Mouse (Mus musculus): ENCODE measurements around the gene Lrwd1. TPM values are rescaled to one million over a fixed set of nuclear protein-coding genes. Genes with fewer than 3 reads are reported as not detected.
"Not testable (repeated sequence)": the region's sequence is repeated elsewhere in the genome, so short reads cannot be mapped to it uniquely, and the experiment has no call there.

Lrwd1 gene
- total RNA-seq (2021): 10 to 100 TPM; 14.5 to 17.3 TPM

- peak; percentile 94 for DNase-seq
Observed at GRCm38 (mm10) chr5:136135571-136136291, at the start of gene Lrwd1, which contains the start of gene Alkbh4. Lrwd1 (minus strand) TSS chr5:136136074. Alkbh4 (plus strand) TSS chr5:136136146.

DNA sequence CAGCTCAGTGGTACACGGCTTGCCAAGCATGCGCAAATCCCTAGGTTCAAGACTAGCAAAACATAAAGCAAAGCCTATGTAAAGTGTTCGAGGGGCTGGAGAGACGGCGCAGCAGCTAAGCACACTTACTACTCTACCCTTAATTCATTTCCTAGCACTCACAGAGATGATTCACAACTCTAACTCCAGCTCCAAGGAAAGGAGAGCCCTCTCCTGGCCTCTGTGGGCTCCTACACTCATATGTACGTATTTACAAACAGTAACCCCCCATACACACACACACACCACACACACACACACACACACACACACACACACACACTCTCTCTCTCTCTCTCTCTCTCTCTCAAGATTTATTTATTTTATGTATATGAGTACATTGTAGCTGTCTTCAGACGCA, 47.9 kb upstream of the Lrwd1 start:
- DNase-seq: no peak

GRCm38 (mm10) chr5:136182830-136183229, 47.0 kb upstream of the Lrwd1 start:
- DNase-seq: no peak

DNA sequence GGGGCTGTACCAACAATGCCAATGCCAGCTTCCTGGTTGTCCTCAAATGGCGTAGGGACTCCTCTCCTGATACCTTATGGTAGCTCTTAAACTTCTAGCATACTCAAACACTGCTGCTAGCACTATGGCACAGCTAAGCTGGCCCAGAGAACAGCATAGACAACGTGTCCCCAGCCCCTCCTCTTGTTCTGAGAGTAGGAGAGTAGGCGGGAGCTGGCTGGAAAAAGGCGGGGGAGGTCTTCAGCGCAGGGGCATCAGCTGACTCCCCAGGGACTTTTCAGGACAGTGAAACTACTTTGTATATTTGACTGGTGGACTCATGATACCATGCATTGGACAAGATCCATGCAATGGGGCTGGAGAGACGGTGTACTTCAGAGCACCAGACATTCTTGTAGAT, 46.2 kb upstream of the Lrwd1 start:
- peak; percentile 72 to 73 for DNase-seq

DNA sequence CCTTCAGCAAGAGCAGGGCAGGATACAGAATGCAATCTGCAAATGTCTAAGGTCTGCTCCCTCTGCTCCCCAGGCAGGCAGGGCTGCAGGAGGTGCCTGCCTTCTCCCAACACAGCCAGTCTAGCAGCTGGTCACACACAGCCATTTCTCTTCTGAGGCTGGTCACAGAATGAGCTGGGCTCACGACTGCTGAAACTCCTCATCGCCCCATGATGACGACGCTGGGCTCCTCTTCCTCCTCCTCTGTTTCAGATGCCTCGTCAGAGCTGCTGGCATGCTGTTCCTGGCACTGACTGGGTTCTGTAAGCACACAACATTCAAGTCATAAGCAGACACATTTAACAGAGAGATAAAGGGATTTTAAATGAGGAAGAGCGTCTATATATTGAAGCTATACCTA, 45.3 kb upstream of the Lrwd1 start:
- DNase-seq: peak in 1 of 2 experiments; percentile 59

GRCm38 (mm10) chr5:136179594-136179993, 43.7 kb upstream of the Lrwd1 start:
- DNase-seq: no peak

DNA sequence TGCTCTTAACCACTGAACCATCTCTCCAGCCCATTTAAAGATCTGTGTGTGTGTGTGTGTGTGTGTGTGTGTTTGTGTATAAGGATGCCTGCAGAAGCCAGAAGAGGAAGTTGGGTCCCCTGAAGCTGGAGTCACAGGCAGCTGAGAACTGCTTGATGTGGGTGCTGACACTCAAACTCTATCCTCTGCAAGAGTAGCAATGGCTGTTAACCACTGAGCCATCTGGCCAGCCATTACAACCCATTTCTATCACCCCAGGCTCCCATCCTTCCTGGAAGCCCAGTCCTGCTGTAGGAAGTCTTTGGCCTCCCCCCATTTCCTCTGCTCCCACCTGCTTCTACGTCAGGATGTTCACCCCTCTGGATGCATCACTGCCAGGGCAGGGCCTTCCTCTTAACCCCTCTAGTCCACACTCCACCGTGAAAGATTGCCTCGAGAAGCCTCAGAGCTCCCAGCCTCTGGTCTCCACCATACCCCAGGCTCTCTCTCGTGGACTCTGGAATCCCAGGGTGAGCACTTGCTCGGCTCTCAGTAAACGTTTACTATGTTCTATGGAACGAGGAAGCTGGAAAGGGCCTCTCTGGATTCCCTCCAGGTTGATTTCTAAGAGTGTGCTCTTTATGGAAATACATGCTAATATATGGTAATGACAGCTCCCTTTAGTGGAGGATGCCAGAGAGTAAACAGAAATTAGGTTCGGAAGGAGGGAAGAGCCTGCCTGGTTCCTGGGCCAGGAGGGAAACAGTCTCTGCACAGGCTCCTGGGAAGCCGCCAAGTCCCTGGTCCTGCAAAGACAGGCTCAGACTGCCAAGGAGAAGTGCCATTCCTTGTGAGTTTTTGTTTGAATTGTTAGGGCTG, 38.0 kb upstream of the Lrwd1 start:
- DNase-seq: peak in 1 of 2 experiments; percentile 44

DNA sequence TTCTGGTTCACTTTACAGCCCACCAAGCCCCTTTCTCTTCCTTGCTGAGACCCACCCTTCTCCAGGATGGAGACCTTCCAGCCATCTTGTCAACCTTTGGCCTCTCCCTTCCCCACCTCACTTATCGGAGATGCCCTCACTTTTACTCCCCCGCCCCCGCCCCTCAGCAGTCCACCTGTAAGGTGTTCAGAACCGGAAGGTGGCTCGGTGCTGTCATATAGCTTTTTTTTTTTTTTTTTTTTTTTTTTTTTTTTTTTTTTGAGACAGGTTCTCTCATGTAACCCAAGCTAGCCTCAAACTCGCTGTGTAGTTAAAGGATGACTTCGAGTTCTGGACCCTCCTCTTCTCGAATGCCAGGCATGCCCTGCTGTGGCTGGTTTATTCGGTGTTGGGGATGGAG, 37.1 kb upstream of the Lrwd1 start:
- DNase-seq: no peak

- no peak for DNase-seq
Observed at GRCm38 (mm10) chr5:136171363-136172341, 35.8 kb upstream of the Lrwd1 start.

DNA sequence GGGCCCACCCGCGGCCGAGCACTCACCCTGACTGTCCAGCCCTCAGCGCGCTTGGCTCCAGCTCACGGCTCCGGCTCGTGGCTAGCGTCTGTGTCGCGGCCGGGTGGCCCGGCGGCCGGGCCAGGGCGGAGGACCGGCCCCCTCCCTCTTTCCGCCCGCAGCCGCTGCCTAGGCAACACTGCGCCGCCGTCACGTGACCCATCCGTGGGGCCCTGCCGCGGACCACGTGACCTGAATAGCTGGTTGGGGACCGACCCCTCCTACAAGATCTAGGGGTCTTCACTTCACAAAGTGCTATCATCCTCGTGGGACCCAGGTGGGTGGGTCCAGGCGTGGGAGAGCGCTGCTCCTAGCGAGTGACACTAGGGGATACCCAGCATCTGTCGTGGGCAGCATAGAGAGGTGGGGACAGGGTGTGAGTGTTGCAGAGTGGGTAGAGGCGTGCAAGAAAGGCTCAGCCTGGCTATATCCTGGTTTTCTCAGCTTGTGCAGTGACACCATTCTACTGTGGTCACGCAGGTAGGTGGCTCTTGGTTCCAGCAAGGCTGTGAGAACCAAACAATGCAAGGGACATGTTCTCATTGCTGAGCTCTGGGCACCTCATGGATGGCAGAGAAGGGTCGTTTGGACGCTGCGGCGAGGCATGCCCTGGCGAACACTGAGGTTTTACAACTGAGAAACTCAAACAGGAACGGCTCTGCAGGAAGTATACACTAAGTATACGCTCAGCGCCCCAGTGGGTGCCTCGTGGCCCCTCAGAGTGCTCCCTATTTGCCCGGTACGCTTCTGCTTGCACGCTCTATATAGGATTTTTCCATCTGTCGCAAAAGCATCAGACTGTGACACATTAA, 34.9 kb upstream of the Lrwd1 start, which contains the start of gene Orai2:
Gene Orai2 (minus strand): TSS at position 202 of the 851 bp plus-strand sequence.
- peak; percentile 86 to 88 for DNase-seq

DNA sequence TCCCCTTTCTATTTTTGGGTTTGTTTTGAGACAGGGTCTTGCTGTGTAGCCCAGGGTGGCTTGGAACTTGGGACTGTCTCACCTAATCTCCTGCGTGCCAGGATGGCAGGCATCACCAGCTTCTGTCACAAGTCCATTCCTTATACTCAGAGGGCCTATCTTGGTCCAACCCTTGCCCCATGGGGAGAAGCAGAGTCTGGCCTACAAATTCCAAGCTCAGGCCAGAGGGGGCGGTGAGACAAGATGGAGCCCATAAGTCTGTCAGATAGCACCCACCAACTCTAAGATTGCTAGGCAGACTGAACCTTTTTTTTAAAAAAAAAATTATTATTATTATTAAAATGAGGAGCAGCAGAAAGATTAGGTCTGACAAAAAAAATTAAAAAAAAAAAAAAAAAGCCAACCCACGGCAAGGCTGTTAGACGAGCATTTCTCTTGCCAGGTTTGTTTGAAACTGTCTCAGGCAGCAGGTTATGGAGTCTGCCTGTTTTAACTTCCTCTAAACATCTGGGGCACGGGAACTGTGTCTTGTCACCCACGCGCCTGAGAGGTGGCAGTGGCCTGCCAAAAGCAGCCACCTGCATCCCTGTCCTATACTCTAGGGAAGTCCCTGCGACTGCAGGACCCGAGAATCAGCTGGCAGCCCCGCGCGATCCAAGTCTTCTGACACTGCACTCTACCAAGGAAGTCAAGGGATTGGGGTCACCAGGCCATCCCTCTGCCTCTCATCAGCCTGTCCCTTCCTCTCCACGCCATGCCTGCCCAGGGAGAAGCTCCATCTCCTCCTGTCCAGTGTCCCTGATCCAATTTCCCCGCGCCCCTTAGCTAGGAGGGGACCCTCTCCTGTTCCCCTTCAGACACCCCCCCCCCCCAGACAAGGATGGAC, 34.0 kb upstream of the Lrwd1 start:
- DNase-seq: no peak

GRCm38 (mm10) chr5:136168071-136168470, 32.2 kb upstream of the Lrwd1 start:
- no peak for DNase-seq

DNA sequence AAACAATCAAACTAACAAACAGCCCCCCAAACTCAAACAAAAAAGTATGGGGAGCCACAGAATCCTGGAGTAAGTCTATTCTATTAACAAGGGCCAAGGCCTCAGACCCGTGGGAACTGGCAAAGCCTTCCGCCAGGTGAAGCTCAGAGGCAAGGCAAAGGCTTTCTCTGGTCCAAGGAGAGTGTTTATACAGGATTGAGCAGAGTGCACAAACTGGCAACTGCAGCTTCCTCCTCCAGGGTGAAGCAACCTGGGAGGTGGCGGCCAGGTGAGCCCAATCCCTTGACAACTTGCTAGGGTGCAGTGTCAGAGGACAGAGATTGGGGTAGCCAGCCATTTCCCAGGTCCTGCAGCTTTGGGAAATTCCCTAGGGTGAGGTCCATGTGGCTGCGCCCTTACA, 31.4 kb upstream of the Lrwd1 start:
- no peak for DNase-seq

DNA sequence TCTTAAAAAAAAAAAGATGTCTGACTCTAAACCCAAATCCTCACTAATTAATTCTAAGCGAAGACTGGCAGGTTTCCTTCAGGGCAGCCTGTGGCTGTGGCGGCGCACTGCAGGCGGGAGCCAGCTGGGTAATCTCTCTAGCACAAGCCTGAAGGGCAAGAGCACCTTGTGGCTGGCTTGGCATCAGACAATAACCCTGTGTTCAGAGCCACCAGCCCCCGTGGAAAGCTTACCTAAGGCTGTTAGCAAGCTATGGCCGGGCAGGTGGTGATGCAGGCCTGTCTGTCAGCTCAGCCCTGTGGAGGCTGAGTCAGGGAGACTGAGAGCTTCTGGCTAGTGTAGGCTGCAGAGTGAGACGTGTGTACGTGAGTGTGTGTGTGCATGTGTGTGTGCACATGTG, 29.4 kb upstream of the Lrwd1 start:
- DNase-seq: no peak

GRCm38 (mm10) chr5:136163807-136164474, 28.1 kb upstream of the Lrwd1 start:
- peak; percentile 62 to 66 for DNase-seq

GRCm38 (mm10) chr5:136160084-136160483, 24.2 kb upstream of the Lrwd1 start:
- not testable (repeated sequence) for DNase-seq

- DNase-seq: no peak
Observed at GRCm38 (mm10) chr5:136155399-136155798, 19.5 kb upstream of the Lrwd1 start.

DNA sequence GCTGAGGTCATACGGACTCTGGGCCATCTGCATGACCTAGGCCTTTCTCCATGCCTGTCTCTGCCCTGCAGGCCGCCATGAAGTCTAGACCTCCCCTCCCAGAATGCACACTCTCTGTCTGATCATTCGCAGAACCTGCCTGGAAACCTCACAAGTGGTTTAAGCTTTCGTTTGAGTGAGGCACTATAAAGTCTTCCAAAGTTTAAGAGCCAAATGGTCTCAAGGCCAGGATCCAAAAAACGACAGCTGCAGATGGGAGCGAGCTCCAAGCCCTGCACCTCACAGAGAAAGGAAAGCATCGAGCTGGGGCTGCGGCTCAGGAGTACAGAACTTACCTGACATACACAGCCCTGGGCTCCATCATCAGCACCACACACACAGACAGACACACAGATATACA, 16.5 kb upstream of the Lrwd1 start:
- DNase-seq: no peak

DNA sequence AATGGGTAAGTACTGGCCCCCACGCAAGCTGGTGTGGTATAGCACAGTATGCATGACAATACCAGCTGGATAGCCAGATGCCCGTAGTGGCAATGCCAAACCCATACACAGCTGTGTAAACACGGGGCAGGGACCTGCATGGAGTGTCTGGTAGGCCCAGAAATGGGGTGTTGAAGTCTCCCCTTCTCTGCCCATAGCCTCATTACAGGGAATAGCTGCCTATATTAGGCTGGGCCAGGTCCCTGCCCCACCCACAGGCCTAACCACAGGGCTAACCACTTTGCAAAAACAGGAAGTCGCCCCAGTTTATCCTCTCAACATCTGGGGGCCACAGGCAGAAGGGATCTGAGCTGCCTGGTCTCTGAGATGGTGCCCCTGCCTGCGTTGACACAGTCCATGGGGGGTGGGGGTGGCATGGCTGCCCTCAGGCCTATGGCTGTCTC, 13.3 kb upstream of the Lrwd1 start:
- not testable (repeated sequence) for DNase-seq

- DNase-seq: no peak
Observed at GRCm38 (mm10) chr5:136147704-136148103, 11.8 kb upstream of the Lrwd1 start.

Data from layer of hippocampus, postnatal 36 days (tissue).